Mouse (Mus musculus) cerebellum, adult 11-12 months (tissue): Measurements from ENCODE around the gene Naaladl2.

Source experiments
- DNase-seq: peaks from one replicate; pipeline ENCODE4 v3.0.0; 2022

The Naaladl2 gene

DNA sequence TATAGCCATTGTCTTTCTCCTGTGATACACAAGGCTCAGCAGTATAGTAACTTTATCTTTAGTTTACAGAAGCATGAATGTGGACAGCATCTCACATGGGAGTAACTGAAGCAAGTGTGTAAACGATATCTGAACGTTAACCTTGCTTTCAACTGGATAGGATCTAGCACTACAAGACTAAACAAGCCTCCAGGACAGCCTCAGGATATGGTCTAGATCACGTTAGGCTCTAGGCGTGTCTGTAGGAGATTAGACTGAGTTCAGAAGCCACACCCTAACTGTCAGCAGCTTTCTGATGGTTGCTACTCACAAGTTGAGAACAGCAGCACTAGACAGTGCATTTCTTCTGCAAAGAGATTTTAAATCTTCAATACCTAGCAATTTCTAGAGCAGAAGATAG lies 1216.0 kb downstream of the Naaladl2 start:
- no peak for DNase-seq

DNA sequence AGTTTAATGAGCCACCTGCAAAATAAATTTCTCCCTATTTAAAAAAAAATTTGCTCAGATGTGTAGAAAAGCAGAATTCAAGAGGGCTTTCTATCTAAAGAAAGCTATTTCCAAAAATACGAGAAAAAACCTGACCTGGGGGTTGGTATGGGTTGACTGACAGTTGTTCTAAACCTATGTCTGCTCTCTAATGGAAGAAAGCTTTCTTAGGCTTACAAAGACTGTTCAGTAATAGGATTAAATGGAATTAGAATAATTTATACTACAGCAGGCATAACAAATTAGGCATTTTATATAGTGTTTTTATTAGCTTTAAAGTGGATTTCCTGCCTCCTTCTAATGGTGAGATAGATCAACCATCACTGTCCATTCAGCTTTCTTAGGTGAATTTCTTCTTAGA lies 1236.4 kb downstream of the Naaladl2 start:
- no peak for DNase-seq

DNA sequence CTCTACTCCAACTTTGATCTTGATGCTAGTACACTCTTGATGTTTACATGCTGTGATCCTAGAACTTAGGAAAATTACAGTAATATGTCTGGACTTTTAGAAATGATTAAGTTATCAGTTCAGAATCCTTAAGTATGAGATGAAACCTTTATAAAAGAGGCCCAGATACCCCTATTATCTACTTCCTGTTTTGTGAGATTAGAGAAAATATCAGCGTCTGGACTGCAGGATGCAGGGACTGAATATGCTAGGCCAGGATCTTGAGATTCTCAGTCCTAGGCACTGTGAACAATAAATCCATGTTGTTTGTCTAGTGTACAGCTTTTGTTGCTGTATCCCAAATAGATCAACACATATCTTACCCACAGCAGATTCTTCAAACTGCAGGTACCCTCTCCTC lies 1278.4 kb downstream of the Naaladl2 start:
- DNase-seq: no peak

DNA sequence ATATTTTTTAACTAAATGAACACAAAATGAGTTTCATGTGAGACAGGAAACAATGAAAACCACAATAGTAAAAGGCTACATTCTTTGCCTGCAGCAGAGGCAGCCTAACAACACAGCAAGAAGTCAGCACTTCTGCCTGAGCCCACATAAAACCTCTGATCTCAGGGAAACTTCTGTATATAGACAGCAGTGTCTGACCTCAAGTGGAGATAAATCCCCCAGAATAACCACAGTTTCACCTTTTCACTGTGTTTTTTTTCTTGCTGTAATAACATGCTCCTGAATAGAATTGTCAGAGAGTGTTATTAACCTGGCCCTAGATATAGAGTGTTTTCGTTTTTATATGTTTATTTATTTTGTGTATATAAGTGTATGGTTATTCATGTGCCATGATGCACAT lies 1286.8 kb downstream of the Naaladl2 start:
- DNase-seq: no peak

DNA sequence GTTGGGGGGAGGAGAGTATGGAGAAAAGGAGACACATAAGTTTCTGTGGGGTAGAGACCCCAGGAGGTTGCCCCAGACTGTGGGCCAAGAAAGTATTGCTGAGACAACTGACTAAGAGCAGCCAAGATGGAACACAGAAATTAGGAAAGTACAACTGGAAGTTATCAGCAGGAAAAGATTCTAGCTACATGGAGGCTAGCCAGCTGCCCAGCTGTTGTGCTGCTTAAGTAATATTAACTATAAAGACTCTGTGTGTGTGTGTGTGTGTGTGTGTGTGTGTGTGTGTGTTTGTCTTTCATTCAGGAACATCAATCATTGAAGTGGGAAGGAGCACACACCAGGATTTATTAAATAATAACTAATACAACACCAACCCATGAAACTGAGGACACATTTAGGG lies 1326.5 kb downstream of the Naaladl2 start:
- no peak for DNase-seq

DNA sequence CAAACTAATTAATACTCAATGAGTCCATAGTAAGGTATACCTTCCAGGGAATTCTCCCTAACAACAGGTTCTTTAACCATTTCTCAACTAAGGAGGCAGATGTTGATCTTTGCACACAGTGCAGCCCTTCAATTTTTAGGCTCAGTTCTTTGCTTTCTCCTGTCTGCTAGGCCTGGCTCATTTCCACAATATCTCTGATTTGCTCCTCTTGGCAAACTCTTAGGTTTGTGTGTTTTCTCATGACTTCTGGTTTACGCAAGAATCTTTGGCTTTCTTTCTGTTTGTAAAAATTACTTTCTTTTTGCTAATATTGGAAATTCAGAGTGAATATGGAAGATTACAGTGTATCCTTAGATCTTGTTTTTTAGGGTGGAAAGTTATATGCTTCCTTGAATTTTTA lies 1385.3 kb downstream of the Naaladl2 start:
- DNase-seq: no peak
